In genomic region chr8:123202288-123202687, GRCm38 (mm10) we compare ENCODE assay signal across 9 mouse cellular contexts. TPM values are rescaled to one million over a fixed set of nuclear protein-coding genes. Genes with fewer than 3 reads are reported as not detected.
DNase-seq lines count a peak whose midpoint lies in the region; ATAC-seq and TF ChIP-seq lines count a peak whose summit lies in the region.
"Had no signal": no experiment of that assay in that cellular context is flagged by ENCODE, and none has a peak within 500 bp of the region (broad histone marks: within the 10 kb centered on the region; RNA-seq: fewer than 3 reads in every experiment).

No protein-coding gene starts in this region.

- H3K27ac ChIP-seq in forebrain, embryonic 10.5 days, result no peak overlapping the region
- H3K27ac ChIP-seq in forebrain, embryonic 12.5 days, result no peak overlapping the region
- no peak overlapping the region for H3K27ac ChIP-seq in bone marrow, adult 2 months (ENCODE audit: control insufficient read depth, insufficient read depth, low read depth, low read length, poor library complexity)
- H3K27ac ChIP-seq in embryonic facial prominence, embryonic 10.5 days (replicated peaks), result peak overlapping the region; percentile 14; the same call in 1 of the 2 replicates
- H3K27ac ChIP-seq in midbrain, embryonic 10.5 days (replicated peaks), result no peak overlapping the region
- H3K27ac ChIP-seq: limb, embryonic 12.5 days had no signal

- ATAC-seq in forebrain, embryonic 12.5 days (ENCODE audit: low FRiP score), result no peak

- no peak overlapping the region for H3K9ac ChIP-seq in forebrain, embryonic 12.5 days
- H3K9ac ChIP-seq: limb, embryonic 12.5 days had no signal

- H3K4me2 ChIP-seq in forebrain, embryonic 12.5 days, result no peak overlapping the region
- H3K4me2 ChIP-seq: limb, embryonic 12.5 days had no signal

- 34% methylated on average over 5 of the region's 5 CpGs for WGBS in forebrain, embryonic 10.5 days
- 32% methylated on average over 5 of the region's 5 CpGs for WGBS in forebrain, embryonic 12.5 days
- WGBS in bone marrow, adult 2 months, result 21% methylated on average over 5 of the region's 5 CpGs
- 36% methylated on average over 5 of the region's 5 CpGs for WGBS in embryonic facial prominence, embryonic 10.5 days
- WGBS in midbrain, embryonic 10.5 days, result 35% methylated on average over 5 of the region's 5 CpGs

- no peaks in the 10 kb centered on the region for H3K4me1 ChIP-seq in forebrain, embryonic 10.5 days
- no peaks in the 10 kb centered on the region for H3K4me1 ChIP-seq in forebrain, embryonic 12.5 days
- no peaks in the 10 kb centered on the region for H3K4me1 ChIP-seq in bone marrow, adult 2 months (ENCODE audit: control insufficient read depth, insufficient read depth, low read length)
- no peaks in the 10 kb centered on the region for H3K4me1 ChIP-seq in embryonic facial prominence, embryonic 10.5 days
- H3K4me1 ChIP-seq in midbrain, embryonic 10.5 days, result no peaks in the 10 kb centered on the region
- H3K4me1 ChIP-seq: limb, embryonic 12.5 days had no signal

- no peaks in the 10 kb centered on the region for H3K9me3 ChIP-seq in forebrain, embryonic 10.5 days
- no peaks in the 10 kb centered on the region for H3K9me3 ChIP-seq in forebrain, embryonic 12.5 days
- no peaks in the 10 kb centered on the region for H3K9me3 ChIP-seq in embryonic facial prominence, embryonic 10.5 days
- H3K9me3 ChIP-seq in midbrain, embryonic 10.5 days (replicated peaks), result no peaks in the 10 kb centered on the region
- H3K9me3 ChIP-seq: limb, embryonic 12.5 days had no signal

- H3K4me3 ChIP-seq in forebrain, embryonic 10.5 days, result no peak overlapping the region
- no peak overlapping the region for H3K4me3 ChIP-seq in forebrain, embryonic 12.5 days (replicated peaks)
- no peak overlapping the region for H3K4me3 ChIP-seq in bone marrow, adult 2 months (replicated peaks; ENCODE audit: control insufficient read depth, low read depth, low read length)
- no peak overlapping the region for H3K4me3 ChIP-seq in embryonic facial prominence, embryonic 10.5 days
- H3K4me3 ChIP-seq in midbrain, embryonic 10.5 days, result no peak overlapping the region
- H3K4me3 ChIP-seq: limb, embryonic 12.5 days had no signal

- peak; percentile 55; the same call in 1 of the 2 replicates for TF ChIP-seq CTCF in bone marrow, adult 2 months (IDR thresholded peaks at IDR 0.05; ENCODE audit: control insufficient read depth, insufficient read depth, low read length)

- intact Hi-C loops in heart, postnatal 36 days (cut with DNase I), result loop anchor here (1.0 to 10.0 kb wide), 3 partner anchors 96 to 365 kb away; no protein-coding TSS in a partner anchor

- peaks cover 35% of the 10 kb centered on the region for H3K36me3 ChIP-seq in forebrain, embryonic 10.5 days (replicated peaks)
- H3K36me3 ChIP-seq in forebrain, embryonic 12.5 days (replicated peaks), result peaks cover 25% of the 10 kb centered on the region
- peaks cover 35% of the 10 kb centered on the region for H3K36me3 ChIP-seq in embryonic facial prominence, embryonic 10.5 days (replicated peaks)
- H3K36me3 ChIP-seq in midbrain, embryonic 10.5 days, result peaks cover 35% of the 10 kb centered on the region

- TF ChIP-seq POLR2A in bone marrow, adult 2 months (IDR thresholded peaks at IDR 0.05; ENCODE audit: borderline replicate concordance, control insufficient read depth, low read depth, low read length), result no peak

- DNase-seq in forebrain, embryonic 10.5 days (ENCODE audit: extremely low spot score, low spot score), result peak; percentile 80
- peak; percentile 84 for DNase-seq in embryonic facial prominence, embryonic 10.5 days (ENCODE audit: low spot score)
- DNase-seq in heart, postnatal 36 days, result peak; percentile 79 to 82
- DNase-seq in layer of hippocampus, postnatal 14 days (ENCODE audit: low spot score in 2 of 2), result peak; percentile 79 to 85
- peak; percentile 81 for DNase-seq in midbrain, embryonic 10.5 days (ENCODE audit: low spot score)
- peak; percentile 40 for DNase-seq in skeletal muscle tissue, adult 2 months (ENCODE audit: low read depth, low spot score)

- H3K27me3 ChIP-seq in forebrain, embryonic 10.5 days (ENCODE audit: poor library complexity, severe bottlenecking), result no peaks in the 10 kb centered on the region
- H3K27me3 ChIP-seq in forebrain, embryonic 12.5 days, result 0 out of 2 replicates have a peak, but pooled peaks cover 6% of the 10 kb centered on the region
- H3K27me3 ChIP-seq in embryonic facial prominence, embryonic 10.5 days (replicated peaks; ENCODE audit: low read depth, poor library complexity, severe bottlenecking), result no peaks in the 10 kb centered on the region
- no peaks in the 10 kb centered on the region for H3K27me3 ChIP-seq in midbrain, embryonic 10.5 days (ENCODE audit: low read depth, poor library complexity, severe bottlenecking)
- H3K27me3 ChIP-seq: limb, embryonic 12.5 days had no signal

RNA-seq across cellular contexts. Expression of gene Chmp1a, which starts 10.3 kb away (rescaled TPM):
- polyA plus RNA-seq in forebrain, embryonic 10.5 days (2016; fragmentation: Nextera tagmentation; extraction: Ambion mirVana), result 137 and 144 TPM in 2 replicates
- 150 and 155 TPM in 2 replicates for polyA plus RNA-seq in forebrain, embryonic 12.5 days (2016; fragmentation: Nextera tagmentation; extraction: Ambion mirVana)
- 62.6 and 88.7 TPM in 2 replicates for polyA plus RNA-seq in bone marrow, adult 2 months (2011; ENCODE audit: insufficient read depth, insufficient read length, low replicate concordance, missing spikeins)
- polyA plus RNA-seq in embryonic facial prominence, embryonic 10.5 days (2016; fragmentation: Nextera tagmentation; extraction: Ambion mirVana), result 131 and 136 TPM in 2 replicates
- total RNA-seq in heart, postnatal 36 days (2021), result 10 to 100 TPM; 53.9 to 69.1 TPM
- 100 to 1,000 TPM; 114 to 131 TPM for total RNA-seq in layer of hippocampus, postnatal 14 days (2021)
- polyA plus RNA-seq in midbrain, embryonic 10.5 days (2016; fragmentation: Nextera tagmentation; extraction: Ambion mirVana), result 139 and 156 TPM in 2 replicates

RNA-seq across cellular contexts. Expression of gene Spata33, which starts 10.3 kb away (rescaled TPM):
- polyA plus RNA-seq in forebrain, embryonic 10.5 days (2016; fragmentation: Nextera tagmentation; extraction: Ambion mirVana), result 5.2 and 5.8 TPM in 2 replicates
- 5.7 and 6.3 TPM in 2 replicates for polyA plus RNA-seq in forebrain, embryonic 12.5 days (2016; fragmentation: Nextera tagmentation; extraction: Ambion mirVana)
- polyA plus RNA-seq in bone marrow, adult 2 months (2011; ENCODE audit: insufficient read depth, insufficient read length, low replicate concordance, missing spikeins), result 0.62 TPM in 1 of 2 replicates, not detected in the other
- 5.4 and 5.9 TPM in 2 replicates for polyA plus RNA-seq in embryonic facial prominence, embryonic 10.5 days (2016; fragmentation: Nextera tagmentation; extraction: Ambion mirVana)
- 10 to 100 TPM; 22.5 to 27.2 TPM for total RNA-seq in heart, postnatal 36 days (2021)
- total RNA-seq in layer of hippocampus, postnatal 14 days (2021), result 10 to 100 TPM in 1 of 2 experiments, 1 to 10 TPM in 1; 9.5 to 10.6 TPM
- polyA plus RNA-seq in midbrain, embryonic 10.5 days (2016; fragmentation: Nextera tagmentation; extraction: Ambion mirVana), result 6.1 TPM in 2 replicates

RNA-seq across cellular contexts. Expression of gene Dpep1, which starts 16.2 kb away (rescaled TPM):
- 10.1 and 11.4 TPM in 2 replicates for polyA plus RNA-seq in forebrain, embryonic 10.5 days (2016; fragmentation: Nextera tagmentation; extraction: Ambion mirVana)
- 0.17 and 0.52 TPM in 2 replicates for polyA plus RNA-seq in forebrain, embryonic 12.5 days (2016; fragmentation: Nextera tagmentation; extraction: Ambion mirVana)
- polyA plus RNA-seq in bone marrow, adult 2 months (2011; ENCODE audit: insufficient read depth, insufficient read length, low replicate concordance, missing spikeins), result 9.7 and 14.2 TPM in 2 replicates
- 10.5 and 13.0 TPM in 2 replicates for polyA plus RNA-seq in embryonic facial prominence, embryonic 10.5 days (2016; fragmentation: Nextera tagmentation; extraction: Ambion mirVana)
- total RNA-seq in heart, postnatal 36 days (2021), result 10 to 100 TPM; 32.3 to 53.6 TPM
- under 1 TPM; 0.50 to 0.71 TPM for total RNA-seq in layer of hippocampus, postnatal 14 days (2021)
- 4.3 and 5.7 TPM in 2 replicates for polyA plus RNA-seq in midbrain, embryonic 10.5 days (2016; fragmentation: Nextera tagmentation; extraction: Ambion mirVana)

RNA-seq across cellular contexts. Expression of gene Cdk10, which starts 22.4 kb away (rescaled TPM):
- polyA plus RNA-seq in forebrain, embryonic 10.5 days (2016; fragmentation: Nextera tagmentation; extraction: Ambion mirVana), result 36.8 and 40.3 TPM in 2 replicates
- polyA plus RNA-seq in forebrain, embryonic 12.5 days (2016; fragmentation: Nextera tagmentation; extraction: Ambion mirVana), result 36.5 and 38.3 TPM in 2 replicates
- polyA plus RNA-seq in bone marrow, adult 2 months (2011; ENCODE audit: insufficient read depth, insufficient read length, low replicate concordance, missing spikeins), result 32.1 and 71.7 TPM in 2 replicates
- polyA plus RNA-seq in embryonic facial prominence, embryonic 10.5 days (2016; fragmentation: Nextera tagmentation; extraction: Ambion mirVana), result 35.1 and 36.4 TPM in 2 replicates
- 10 to 100 TPM; 19.6 to 24.0 TPM for total RNA-seq in heart, postnatal 36 days (2021)
- 10 to 100 TPM; 74.0 to 82.4 TPM for total RNA-seq in layer of hippocampus, postnatal 14 days (2021)
- polyA plus RNA-seq in midbrain, embryonic 10.5 days (2016; fragmentation: Nextera tagmentation; extraction: Ambion mirVana), result 41.4 and 42.0 TPM in 2 replicates

RNA-seq across cellular contexts. Expression of gene Spata2l, which starts 33.7 kb away (rescaled TPM):
- 1.4 and 1.8 TPM in 2 replicates for polyA plus RNA-seq in forebrain, embryonic 10.5 days (2016; fragmentation: Nextera tagmentation; extraction: Ambion mirVana)
- 1.4 and 1.6 TPM in 2 replicates for polyA plus RNA-seq in forebrain, embryonic 12.5 days (2016; fragmentation: Nextera tagmentation; extraction: Ambion mirVana)
- polyA plus RNA-seq in bone marrow, adult 2 months (2011; ENCODE audit: insufficient read depth, insufficient read length, low replicate concordance, missing spikeins), result 2.8 TPM in 1 of 2 replicates, not detected in the other
- 1.6 and 3.0 TPM in 2 replicates for polyA plus RNA-seq in embryonic facial prominence, embryonic 10.5 days (2016; fragmentation: Nextera tagmentation; extraction: Ambion mirVana)
- total RNA-seq in heart, postnatal 36 days (2021), result 1 to 10 TPM; 5.4 to 6.2 TPM
- 100 to 1,000 TPM; 106 to 111 TPM for total RNA-seq in layer of hippocampus, postnatal 14 days (2021)
- polyA plus RNA-seq in midbrain, embryonic 10.5 days (2016; fragmentation: Nextera tagmentation; extraction: Ambion mirVana), result 1.3 and 2.4 TPM in 2 replicates
